Mouse (Mus musculus) kidney, adult 18-20 months (tissue): ENCODE measurements around the gene Rars2.
A peak's percentile ranks its signal among the peaks of the same experiment; 100 is the strongest.
"Not testable (repeated sequence)": the region's sequence is repeated elsewhere in the genome, so short reads cannot be mapped to it uniquely, and the experiment has no call there.

Source experiments
- DNase-seq: peaks from one replicate; pipeline ENCODE4 v3.0.0; 2021

Rars2 gene

DNA sequence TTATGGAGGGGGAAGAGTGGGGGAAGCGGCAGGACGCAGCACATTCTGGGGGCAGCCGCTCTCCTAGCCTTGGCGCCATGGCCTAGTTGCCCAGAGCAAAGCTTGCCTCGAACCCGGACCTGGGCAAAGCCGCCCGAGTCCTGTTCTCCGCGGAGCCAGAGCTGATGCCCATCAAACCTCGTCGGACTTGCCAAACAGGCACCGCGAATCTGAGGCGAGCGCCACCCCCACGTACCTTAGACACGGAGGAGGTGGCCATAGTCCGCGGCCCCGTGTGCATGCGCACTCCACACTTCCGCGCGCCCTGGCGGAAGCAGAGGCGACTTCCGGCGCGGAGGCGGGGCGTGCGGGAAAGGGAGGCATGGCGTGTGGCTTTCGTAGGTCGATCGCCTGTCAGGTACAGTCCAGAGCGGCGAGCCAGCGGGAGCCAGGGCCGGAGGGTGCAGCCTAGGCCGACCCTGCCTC, at the start of gene Rars2, which contains the start of gene Orc3:
Gene Rars2, plus strand, starts transcription at position 328 of the 465 bp plus-strand sequence.
Gene Orc3, minus strand, starts transcription at position 315 of the 465 bp plus-strand sequence.
- peak; percentile 95 for DNase-seq

DNA sequence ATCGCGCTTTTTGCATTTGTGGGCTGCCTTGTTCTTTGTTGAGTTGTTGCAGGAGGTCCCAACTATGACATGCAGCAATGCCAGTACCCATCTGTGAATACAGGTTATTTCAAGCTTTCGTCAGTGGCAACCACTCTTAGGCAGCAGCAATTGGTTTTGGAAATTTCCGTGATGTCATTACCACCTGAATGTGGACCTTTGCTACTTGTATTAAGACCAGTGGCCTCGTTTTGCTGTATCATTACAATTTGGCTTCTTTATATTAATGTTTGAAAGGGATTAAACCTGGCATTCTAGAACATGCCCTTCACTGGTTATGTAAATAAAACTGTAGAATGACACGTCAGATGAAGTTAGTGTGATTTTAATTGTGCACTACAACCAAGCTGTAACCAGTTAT, 48.5 kb upstream of the Rars2 start:
- DNase-seq, result no peak

DNA sequence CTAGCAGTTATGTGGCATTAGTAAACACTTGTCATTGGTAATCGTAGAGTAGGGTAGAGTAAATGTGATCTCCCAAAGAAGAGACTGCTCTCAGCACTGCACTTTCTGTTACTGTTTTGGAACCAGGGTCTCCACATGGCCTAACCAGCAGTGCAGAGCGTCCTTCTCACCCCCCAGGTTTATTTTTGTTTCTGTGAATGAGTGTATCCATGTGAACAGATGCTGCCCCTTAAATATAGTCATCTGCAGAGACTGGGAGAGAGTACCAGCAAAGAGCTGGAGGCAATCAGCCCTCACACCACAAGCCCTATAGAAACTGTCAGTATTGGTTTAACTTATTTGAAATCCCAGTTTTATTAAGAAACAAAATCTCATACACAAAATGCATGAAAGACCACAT, 41.9 kb upstream of the Rars2 start:
- no peak for DNase-seq

DNA sequence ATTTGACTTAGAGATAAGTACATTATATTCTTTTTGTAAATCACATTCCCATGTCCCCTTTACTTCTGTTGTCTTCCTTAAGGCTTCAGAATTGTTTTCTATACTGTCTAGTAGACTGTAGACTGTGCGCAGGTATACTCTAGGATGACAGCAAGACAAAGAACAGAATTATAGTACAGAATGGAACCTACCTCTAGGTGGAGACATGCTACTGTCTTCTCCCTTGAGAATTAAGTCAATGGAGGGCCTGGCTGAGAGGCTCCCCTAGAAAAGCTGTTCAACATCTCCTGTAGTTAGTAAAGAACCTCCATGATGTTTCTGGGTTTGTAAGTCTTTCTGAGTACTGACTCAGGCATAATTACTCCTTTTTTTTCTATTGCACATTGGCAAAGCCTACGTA, 37.7 kb upstream of the Rars2 start:
- no peak for DNase-seq

DNA sequence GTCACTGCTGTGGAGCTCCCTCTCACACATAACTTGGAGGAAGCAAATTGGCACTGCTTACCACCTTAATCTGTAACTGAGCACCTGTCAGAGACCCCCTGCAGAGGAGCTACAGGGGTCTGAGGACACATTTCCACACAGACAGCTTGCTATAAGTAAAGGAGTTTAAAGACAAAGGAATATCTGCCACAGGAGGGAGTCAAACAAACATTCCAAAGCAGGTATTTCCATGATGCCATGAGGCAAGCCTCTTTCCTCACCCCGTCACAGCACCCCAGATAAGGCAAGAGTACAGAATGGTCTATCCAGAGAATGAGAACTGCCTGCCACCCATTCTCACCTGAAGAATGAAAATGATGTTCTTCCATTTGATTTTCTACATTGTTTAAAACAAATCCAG, 35.5 kb upstream of the Rars2 start:
- DNase-seq, result no peak

DNA sequence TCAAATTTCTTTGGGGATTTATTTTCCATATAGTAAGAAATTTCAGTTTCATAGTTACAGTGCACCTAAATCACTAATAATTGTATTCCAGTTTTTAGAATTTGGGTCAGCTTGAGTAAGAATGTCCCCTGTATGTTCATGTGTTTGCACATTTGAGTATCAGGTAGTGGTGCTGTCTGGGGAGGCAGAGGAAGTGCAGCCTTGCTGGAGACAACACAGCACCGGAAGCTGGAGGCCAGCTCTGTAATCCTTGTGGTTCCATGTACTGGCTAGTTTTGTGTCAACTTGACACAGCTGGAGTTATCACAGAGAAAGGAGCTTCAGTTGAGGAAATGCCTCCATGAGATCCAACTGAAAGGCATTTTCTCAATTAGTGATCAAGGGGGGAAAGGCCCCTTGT, 33.3 kb upstream of the Rars2 start:
- not testable (repeated sequence) for DNase-seq

DNA sequence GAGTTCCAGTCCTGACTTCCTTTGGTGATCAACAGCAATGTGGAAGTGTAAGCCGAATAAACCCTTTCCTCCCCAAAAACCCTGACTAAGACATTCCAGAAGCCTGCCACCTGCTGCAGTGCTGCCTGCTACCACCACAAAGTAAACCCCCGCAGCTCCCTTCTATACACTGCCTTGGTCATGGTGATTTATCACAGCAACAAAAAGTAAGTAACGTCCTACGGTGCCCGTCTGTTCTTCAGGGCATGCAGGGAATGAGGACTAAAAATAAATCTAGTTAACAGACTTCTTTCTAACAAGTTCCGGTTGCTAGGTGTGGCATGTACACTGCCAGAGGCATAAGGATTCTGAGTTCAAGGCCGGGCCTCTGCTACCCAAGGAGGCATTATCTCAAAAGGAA, 32.8 kb upstream of the Rars2 start:
- no peak for DNase-seq

DNA sequence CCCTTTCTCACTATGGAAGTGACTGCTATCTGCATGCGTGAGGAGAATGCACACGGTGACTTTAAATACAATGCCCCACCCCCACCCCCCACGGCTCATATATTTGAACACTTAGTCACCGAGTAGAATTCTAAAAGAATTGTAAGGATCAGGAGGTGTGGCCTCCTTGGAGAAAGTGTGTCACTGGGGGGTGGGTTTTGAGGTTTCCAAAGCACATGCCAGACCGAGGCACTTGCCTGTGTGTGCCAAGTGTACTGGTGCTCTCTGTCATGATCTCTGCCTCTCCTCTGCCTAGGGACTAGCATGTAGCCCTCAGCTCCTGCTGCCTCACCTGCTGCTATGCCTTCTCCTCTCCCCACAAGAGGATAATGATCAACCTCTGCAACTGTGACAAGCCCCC, 32.3 kb upstream of the Rars2 start:
- DNase-seq, result no peak

DNA sequence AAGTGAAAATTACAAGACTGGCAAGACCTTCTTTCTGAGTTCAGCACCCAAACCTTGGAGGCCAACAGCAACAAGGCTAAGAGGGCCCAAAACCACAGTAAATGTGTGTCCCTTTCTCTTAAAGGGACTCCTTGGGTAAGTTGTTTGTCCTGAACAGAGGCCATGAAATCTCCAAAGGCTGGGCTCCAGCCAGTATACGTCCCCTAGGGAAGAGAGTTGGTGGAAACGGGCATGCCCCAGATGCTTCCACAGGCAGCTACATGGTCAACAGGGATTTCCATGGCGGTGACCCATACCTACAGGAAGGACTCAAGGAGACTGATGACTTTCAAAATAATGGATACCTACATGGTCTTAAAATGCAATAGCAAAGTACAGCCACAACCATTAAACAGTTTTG, 31.3 kb upstream of the Rars2 start:
- DNase-seq, result no peak

DNA sequence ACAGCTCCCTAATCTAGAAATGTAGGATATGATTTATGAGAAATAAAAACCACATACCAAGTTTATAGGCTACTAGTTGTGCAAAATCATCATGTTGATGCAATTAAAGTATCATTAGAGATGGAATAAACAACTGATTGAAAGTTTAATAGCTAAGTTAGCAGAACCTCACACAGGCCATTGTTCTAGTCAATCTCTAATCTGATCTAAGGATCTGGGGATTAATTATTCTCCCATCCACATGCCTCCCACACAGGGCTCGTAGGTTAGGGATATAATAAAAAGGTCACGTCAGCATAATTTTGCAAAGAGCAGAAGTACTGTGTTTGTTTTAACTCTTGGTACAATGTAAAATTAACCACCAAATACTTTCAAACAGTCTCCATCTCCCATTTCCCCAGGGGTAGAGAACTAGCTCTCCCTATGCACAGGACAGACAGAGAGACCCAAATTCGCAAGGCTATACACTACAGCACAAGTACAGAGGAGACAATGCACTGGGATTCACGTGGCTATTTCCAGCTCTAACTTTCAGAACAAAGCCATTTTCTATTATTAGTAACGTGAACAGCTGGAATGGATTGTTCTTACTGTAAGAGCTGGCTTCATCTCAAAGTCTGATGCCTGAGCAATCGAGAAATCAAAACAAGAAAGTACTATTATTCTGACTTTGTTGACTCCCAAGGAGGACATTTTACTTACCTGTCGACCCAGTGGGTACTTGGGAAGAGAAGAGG, 29.7 kb upstream of the Rars2 start:
- no peak for DNase-seq

DNA sequence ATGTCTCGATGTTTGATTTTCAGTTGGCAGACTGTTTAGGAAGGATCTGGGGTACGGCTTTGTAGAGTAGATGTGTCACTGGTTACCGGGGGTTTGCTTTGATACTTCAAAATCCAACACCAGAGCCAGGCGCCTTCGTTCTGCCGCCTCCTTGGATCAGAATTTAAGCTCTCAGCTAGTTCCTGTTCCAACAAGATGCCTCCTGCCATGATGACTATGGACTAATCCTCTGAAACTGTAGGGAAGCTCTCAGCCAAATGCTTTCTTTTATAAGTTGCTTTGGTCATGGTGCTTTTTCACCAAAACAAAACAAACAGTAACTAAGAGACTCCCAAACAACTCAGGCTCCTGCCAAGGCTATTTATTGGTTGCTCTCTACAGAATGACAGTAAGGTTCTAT, 11.6 kb upstream of the Rars2 start:
- no peak for DNase-seq

DNA sequence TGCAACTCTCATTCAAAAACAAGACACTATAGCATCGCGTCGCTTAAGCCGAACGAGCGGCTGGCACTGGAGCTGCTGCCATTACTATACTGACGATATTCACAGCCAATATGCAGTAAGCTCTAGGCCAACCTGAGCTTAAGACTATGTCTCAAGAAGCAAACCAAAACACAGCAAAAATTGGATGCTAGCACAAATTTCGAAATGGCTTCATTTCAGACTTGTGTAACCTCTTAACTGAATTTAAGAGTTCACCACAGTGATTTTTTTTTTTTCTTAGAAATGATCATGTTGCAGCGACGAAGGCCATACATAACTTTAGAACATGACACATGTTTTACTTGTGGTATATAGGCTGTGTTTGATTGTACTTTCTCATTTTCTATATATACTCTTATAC, 8.1 kb upstream of the Rars2 start:
- DNase-seq, result no peak

DNA sequence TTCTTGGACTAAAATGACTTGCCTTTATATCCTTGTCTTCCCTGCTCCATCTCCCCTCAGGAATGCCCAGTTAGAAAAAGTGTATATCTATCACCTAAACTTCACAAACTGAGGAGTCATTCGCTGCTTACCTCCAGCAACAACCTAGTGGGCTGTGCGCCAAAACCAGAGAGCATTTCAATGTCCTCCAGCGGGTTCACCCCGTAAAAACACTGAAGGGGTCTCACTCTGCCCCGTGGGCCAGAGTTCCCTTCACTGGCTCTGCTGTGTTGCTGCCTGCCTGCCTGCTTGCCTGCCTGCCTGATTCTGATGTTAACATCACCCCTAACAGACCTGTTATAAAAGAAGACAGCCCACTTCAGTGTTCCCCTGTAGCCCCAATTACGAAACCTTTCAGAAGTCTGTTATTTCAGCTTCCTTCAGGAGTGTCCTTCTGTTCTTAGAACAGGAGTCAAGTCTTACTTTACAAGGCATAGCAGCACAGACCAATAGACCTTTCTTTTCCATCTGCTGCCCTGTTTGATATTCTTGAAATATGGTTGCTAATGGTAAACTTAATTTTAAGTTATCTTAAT, 1.1 kb upstream of the Rars2 start:
- peak; percentile 53 for DNase-seq

DNA sequence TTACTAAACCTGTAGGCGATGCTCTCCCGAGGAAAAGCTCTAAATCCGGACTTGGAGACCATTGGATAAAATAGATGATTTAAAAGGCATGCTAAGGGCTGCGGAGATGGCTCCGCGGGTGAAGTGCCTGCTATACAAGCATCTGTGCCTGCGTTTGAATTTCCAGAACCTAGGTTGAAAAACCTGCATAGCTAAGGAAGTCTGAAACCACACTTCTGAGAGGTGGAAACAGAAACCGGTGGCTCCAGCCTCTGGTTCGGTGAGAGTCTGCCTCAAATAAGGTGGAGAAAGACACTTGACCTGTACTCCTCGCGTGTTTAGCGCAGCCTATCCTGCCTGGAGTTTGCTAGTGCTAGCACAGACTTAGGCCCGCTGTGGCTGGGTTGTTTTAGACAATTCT, 546 bp downstream of the Rars2 start:
- peak; percentile 36 for DNase-seq

DNA sequence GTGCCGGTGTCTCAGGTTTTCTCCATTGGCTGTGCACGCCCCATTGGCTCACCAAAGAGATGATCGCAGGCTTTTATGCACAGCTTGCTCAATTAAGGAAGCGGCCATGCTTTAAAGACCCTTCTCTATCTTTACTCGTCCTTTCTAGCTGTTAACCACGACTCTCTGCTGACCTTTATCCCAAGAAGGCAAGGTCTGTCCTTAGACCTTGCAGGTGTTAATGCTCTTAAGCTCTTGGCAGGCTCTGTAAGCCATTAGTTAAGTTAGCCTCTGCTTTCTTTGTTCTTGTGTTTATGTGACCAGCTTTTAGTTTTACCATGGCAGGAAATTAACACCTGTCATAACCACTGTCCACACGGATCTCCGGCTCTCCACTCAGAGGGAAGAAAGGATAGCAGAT, 1.4 kb downstream of the Rars2 start:
- no peak for DNase-seq

DNA sequence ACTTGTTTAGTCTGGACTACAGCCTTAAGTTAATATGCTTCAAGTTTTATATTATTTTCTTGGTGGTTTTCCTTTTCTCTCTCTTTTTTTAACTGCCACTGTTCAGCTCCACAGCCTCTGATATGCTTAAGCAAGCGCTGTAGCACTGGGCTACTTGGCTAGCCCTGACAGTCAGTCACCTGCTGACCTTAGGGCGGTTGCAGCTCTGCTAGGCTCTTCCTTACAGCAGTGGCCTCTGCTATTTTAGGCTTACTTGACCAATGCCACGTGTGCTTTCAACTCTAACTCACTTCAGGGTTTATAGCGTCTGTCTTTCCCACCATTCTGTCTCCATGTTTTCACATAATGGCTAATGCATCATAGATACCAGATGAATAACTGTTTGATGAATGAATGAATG, 10.8 kb downstream of the Rars2 start:
- no peak for DNase-seq

DNA sequence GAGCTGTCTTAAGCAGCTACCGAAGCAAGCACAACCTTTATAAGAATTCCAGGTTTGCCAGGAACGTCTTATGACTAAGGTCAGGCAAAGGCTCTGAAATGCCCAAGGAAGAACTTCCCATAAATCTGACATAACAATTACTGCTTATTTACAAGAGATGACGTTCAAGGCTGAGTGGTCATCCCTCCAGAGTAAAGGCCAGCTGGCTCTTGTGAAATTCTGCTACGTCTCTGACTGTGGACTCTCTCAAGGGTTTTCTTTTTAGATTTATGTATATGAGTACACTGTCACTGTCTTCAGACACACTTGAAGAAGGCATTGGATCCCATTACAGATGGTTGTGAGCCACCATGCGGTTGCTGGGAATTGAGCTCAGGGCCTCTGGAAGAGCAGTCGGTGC, 11.6 kb downstream of the Rars2 start:
- DNase-seq, result no peak

DNA sequence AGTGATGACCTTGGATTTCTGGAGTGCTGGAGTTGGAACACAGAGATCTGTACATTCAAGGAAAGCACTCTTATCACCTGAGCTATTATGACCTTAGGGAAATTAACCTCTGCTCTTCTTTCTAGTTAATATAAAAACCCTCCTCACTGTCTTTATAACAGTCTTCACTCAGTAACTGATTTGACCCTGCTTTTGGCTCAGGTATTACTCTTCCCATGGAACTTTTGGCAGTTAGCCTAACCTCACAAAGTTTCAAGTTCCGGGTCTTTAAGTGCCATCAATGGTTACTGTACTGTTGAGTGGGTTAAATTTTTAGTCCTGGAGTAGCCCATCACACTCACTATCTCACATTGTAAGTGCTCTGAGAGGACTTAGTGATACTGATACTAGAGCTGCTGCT, 15.2 kb downstream of the Rars2 start:
- no peak for DNase-seq

DNA sequence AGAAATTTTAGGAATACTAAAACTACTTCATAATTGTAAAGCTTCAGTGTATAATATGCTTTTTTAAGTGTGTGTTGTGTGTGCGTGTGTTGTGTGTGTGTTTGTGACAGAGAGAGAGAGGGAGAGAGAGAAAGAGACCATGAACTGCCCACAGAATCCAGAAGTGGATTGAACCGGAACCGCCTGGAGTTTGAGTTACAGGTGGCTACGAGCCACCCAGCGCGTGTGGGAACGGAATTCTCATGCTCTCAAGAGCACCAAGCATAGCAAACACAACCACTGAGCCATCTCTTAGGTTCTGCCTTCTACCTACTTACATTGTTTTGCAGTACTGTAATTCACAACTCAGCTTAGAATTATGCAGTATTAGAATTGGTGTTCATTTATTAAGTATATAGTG, 19.4 kb downstream of the Rars2 start:
- peak; percentile 25 for DNase-seq

DNA sequence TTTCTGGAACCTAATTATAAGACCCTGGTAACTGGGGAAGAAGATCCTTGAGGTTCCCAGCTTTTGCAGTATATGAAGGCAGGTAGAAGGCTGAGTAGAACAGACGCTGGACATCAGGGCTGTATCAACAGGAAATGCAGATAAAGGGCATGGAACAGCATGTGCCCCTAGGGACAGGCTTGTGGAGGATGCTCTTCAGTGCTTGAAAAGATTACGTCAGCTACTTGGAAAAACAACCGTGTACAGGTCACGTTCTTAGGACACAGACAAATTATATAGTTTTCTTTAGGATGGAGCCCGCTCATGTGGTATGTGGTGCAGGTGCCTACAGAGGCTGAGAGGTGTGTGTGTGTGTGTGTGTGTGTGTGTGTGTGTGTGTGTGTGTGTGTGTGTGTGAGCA, 21.3 kb downstream of the Rars2 start:
- no peak for DNase-seq

DNA sequence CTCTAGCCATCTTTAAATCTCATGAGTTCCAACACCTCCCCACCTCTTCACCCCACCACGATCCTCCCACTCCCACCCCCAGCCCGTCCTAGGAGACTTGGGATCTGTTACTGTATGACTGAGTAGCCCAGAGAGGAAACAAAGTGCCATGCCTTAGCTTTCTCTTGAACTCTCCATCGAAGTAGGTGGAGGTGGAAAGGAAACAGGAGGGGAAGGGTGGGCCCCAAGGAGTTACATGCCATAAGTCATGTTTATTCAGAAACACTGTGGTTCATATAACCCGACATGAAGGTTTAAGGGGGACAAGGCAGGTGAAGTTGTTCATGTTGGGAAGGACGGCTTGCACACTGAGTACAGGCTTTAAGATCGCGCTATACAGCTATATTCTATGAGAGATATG, 22.6 kb downstream of the Rars2 start:
- DNase-seq, result no peak

DNA sequence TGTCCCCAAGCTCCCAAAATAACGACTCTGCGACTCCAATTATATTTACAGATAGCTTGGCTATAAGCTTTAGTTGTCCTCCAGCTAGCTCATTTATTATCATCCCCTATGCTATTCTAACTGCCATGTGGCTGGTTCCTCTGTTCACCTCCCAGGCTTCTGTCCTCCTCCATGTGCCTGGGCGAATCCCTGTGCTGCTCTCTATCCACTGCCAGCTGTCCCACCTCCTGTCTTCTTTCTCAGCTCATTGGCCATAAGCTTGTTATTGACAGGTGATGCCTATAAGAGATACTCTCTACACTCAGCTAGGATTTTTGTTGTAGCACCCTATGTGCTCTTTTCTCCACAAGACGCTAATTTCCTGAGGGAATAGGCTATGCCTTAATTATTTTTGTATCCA, 23.1 kb downstream of the Rars2 start:
- DNase-seq, result no peak

DNA sequence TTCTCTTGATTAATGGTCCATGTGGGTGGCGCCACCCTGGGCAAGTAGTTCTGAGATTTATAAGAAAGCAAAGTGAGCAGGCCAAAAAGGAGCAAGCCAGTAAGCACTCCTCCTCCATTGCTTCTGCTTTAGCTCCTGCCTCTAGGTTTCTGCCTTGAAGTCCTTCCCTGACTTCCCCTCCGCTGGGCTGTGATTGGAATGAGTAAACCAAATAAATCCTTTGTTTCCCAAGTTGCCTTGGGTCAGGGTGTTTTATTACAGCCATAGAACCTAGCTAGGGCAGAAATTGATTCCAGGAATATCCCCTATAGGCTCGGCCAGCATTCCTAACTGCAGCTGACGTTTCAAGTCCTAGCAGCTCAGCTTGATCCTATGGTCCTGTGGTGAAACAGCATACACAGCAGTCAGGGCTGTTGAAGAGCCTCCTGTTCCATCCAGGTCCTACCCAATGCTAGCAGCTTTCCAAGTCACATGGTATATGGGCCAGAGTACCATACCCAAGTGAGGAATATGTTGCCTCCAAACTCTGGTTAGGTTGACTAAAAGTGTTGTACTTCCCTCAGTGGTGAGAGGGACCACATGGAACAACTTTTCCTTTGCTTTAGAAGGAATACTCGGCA, 25.1 kb downstream of the Rars2 start:
- no peak for DNase-seq

DNA sequence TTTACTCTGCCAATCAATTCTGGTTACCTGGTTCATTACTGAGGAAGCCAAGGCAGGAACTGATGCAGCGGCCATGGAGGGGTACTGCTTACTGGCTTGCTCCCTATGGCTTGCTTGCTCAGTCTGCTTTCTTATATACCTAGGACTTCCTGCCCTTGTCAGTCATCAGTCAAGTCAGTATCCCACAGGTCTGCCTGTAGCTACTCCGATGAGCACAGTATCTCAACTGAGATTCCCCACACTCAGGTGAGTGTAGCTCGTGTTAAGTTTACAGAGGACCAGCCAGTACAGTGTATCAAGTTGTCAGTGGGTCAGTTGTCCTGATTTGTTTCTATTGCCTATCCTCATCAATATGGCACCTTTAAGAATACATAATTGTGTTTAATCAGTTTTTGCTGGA, 26.0 kb downstream of the Rars2 start:
- DNase-seq, result no peak

DNA sequence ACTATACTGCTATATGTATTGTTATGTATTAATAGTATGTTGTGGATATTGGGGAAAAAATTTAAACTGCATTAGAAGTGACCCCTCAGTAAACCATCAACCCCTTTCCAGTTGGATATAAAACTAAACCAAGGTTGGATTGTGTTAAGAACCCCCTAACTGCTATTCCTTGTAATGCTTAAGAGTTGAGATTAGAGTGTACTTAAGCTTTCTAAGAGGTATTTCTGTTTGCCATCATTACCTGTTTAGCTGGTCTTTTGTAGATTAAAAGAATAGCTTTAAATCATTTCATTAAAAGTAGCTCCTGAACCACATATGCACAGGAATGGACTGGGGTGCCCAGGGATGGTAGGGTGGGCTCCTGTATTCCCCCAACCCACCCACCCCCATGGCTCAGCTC, 30.0 kb downstream of the Rars2 start:
- no peak for DNase-seq
